Mouse (Mus musculus) ovary, postnatal 10 days (tissue): Measurements from ENCODE around the gene Syne3.

Experiments used
- DNase-seq: peaks from one replicate; pipeline ENCODE4 v3.0.0; 2022; ENCODE audit warnings: low spot score

The Syne3 gene

DNA sequence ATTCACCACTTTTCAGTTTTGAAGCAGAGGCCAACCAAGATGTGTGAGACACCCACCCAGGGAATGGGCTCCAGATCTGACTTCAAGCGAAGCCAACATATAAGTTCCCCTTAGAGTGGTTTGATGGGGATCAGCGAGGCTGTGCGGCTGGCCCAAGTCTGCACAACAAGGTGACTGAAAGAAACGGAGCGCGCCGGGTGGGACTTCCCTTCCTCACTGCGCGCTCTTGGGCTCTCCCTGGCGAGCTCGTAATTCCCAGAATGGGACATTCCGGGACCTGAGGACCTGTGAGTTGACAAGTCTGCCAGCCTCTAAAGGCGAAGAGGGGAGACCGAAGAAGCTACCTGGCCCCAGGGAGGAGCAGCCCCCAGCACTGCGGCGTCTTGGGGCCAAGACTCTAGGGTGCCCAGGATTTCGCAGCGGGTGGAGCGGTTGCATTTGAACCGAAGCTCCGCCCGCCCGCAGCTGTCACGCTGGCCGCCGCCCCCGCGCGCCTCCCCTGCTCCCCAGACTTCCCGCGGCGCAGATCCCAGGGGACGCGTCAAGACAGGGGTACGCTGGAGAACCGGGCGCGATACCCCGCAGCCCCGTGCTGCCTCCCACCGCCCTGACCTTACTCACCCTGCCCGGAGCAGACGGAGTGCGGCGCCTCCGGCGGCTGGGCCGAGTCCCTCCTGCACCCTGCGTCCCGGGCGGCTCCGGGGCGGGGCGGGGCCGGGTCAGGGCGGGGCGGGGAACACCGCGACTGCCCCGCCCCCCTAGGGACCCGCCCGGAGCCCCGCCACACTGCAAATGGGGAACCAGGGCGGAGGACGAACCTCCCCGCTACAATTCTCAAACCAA, at the start of gene Syne3:
Gene Syne3, minus strand, starts transcription at position 440 of the 843 bp plus-strand sequence.
- DNase-seq = peak; percentile 56

DNA sequence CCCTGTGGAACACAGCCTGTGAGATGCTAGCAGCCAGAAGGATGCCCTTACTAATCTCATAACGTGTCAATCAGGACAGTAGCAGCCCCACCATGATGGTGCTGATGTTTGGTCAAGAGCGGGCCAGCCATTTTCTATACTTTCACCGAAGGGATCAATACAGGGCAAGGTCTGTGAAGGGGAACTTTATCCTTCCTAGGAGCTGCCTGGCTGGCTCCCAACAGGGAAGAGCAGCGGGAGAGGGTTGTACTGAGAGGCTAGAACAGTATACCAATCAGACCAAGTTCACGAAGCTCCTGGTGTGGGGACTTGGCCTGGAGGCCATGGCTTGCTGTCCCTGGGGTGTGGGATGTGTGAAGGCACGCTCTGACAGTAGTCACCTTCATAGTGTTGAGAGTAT, 45.7 kb upstream of the Syne3 start:
- DNase-seq = no peak

DNA sequence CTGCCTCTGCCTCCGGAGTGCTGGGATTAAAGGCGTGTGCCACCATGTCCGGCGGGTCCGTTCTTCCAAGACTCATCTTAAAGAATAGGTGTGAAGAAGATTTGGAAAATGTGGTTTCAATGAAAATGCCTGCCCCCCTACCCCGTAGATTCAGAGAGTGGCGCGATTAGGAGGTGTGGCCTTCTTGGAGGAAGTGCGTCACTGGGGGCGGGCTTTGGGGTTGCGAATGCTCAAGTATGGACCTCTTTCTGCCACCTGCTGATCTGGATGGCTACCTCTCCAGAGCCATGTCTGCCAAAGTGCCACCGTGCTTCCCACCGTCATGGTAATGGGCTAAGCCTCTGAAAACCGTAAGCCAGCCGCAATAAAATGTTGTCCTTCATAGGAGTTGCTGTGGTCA, 44.4 kb upstream of the Syne3 start:
- DNase-seq = no peak

DNA sequence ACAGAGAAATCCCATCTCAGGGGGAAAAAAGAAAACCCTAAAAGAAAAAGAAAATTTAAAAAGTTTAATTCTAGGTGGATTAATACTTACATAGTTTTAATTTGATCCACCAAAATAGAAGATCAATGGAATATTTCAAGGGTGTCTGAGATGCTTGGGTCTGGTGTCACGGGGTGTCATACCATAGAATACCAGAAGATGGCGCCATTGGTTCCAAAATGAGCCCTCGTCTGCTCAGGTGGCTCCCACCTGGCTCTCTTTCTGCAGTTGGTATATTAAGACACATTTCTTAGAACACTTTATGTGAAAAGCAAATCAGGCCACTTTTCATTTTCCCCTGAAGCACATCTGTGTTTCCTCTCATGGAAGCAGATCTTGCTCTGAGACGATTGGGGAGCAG, 41.3 kb upstream of the Syne3 start:
- DNase-seq = no peak

DNA sequence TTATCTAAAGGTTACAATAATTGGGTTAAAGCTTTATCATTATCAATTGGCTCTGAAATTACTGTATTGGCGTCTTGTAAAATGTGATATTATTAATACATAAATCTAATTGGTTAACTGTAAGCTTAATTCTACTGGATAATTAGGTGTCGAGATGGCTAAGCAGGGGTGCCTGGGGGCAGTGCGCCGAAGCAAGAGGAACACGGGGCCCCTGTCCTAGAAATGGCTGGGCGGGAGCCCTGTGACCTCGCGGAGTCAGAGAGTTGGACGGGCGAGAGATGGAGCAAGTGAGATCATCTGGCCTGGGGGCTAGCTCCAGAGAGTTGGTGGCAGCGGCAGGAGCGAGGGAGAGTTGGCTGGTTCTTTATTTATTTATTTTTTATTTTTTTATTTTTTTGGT, 40.2 kb upstream of the Syne3 start:
- no peak for DNase-seq

DNA sequence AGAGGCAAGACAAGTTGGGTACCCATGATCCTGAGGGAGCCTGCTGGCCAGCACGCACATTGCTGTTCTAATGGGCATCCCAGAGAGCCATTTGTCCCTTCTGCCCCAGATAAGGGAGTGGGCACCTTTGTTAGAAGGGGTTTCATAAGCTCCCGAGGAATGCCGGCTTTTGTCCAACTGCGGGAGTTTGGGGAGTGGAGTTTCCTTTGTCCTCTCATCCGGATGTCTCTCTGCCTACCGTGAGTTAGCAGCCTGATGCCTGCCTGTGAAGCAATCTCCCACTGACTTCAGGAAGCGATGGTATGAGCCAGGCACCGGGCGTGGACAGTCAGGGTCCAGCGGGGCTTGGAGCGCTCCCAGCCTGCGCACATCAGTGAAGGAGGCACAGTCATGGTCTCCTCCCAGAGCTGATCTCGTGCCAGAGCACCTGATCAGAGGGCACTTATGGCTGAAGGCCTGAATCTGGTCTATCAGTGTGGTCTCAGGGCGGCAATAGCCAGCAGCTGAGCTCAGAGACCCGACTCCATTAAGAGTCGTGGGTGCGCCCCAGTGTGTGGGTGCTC, 38.8 kb upstream of the Syne3 start:
- no peak for DNase-seq

DNA sequence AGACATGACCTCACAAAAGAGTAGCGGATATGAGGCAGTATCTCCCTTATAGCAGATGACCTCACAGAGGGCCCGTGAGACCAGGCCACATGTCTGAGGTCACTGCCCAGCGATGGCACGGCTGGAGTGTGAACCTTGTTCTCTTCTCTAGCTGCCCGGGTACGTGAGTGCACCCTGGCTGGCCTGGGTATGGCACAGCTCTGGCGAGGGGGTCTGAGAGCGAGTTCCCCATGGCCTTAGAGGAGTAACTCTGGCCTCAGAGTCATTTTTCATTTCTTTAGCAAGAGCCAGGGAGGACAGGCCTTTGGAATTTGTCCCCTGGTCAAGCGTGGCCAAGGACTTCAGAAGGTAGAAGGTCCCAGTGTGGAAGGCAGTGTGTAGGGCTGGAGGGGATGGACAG, 35.2 kb upstream of the Syne3 start:
- no peak for DNase-seq

DNA sequence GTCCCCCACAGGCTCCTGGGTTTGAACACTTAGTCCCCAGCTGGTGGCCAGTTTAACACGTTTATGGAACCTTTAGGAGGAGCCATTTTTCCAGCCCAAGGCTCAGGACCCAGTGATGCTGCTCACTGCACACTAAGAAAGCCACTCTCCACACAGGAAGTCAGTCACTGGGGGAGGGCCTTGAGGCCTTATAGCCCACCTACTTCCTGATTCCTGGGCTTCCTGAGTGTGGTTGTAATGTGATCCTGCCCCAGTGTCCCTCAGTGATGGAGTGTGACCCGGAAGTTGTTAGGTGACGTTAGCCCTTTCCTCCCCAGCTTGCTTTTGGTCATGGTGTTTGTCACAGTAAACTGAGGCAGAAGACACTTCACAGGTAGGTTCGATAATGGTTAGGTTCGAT, 33.5 kb upstream of the Syne3 start:
- DNase-seq = no peak

DNA sequence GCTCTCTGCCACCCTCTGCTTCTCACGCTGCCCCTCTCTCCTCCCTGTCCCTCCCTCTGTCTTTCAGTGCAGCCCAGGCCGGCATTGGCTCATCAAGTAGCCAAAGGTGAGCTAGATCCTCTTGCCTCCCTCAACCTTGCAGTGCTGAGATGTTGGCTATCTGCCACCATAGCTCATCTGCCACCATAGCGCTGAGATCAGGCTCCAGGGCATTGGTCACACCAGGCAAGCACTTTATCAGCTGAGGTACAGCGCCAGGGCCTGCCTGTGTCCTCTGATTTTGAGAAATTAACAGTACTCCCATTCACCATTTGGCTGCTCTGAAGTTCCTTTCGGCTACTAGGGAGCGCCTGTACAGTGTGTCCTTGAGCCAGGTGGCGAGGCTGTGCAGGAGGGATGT, 31.3 kb upstream of the Syne3 start:
- no peak for DNase-seq

DNA sequence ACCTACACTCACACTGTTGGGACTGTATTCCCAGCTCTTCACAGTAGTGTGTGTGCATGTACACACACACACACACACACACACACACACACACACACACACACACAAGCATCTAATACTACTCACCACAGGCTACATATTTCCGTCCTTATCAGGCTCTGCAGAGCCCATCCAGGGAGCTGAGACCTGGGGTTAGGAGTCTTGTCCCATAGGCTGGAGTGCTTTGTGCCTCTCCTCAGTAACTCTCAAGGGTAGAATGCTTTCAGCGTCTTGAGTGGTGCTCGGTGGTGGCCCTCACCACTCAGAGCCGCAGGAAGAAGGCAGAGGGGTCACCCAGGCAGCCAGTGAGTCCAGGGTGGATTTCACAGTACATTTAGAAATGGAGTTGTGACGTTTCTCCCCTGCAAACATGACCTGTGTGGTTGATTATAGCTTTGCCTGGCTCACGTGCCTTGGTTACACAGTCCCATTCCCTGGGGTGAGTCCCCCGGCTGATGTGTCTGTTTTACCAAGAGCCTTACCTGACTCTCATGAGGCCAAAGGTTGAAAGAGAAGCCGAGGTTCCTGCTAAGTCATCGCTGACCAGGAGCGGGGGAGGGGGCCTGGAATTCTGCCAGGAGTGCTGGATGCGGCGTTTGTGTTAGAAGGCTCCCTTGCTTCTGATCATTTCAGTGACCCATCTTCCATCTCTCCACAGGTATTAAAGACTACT, 30.1 kb upstream of the Syne3 start:
- no peak for DNase-seq

DNA sequence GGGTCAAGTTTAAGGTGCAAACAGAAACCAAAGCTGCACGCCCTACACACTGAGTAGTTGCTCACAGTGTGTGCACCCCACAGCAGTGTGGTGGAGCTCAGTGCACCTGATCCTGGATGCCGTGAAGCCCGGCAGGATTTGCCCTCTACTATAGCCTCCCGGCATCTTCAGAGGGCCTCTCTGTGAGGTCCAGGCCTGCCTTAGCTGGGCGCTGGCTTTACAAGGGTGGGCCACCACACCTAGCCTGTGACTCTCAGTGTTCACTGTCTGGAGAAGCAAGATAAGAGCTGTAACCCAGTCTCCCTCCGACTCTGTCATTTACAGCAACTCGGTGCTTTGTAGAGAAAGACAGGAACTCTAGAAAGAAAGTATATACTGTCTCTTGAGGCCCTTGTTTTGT, 29.3 kb upstream of the Syne3 start:
- no peak for DNase-seq

DNA sequence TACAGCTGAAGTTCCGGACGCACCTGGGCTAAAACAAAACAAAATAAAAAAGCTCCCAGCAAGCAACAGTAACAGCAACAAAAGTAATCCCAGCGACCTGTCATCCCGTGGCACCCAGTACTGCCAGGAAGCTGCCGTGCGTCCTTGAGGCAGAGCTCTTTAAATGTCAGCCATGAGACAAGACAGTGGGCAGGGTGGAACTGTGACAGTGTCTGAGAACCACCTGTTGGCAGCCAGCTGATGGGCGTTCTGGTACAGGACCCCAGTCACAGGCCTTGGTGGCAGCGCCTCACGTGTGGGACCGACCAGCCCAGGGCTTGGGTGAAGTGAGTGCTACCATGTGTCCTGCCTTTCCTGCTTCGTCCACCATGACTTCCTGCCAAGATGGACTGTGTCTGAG, 28.6 kb upstream of the Syne3 start:
- DNase-seq = no peak

DNA sequence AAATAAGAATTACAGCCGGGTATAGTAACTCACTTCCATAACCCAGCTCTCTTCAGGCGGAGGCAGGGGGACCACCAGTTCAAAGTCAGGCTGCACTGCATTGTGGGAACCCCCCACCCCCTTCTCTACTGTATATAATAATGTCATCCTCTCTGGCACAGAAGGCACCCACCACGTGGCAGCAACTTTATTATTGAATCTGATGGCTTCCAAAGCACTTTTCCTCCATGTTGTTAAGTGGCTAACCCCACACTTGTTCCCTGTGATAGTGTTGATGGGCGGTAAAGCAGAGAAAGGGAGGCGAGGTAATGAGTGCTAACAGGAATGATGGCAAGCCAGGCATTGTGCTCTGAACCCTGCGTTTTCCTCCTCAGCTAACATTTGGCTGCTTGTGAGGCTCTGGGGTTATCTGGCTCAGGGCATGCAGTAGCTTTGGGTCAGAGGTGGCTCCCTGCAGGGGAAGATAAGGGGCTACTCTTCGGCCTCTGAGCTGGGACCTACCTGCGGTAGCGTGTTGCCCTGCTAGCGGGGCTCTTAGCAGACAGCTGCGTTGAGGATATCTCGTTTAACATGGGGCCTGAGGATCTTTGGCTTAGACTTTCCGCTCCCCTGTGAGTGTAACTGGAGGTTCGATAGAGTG, 24.6 kb upstream of the Syne3 start:
- no peak for DNase-seq

DNA sequence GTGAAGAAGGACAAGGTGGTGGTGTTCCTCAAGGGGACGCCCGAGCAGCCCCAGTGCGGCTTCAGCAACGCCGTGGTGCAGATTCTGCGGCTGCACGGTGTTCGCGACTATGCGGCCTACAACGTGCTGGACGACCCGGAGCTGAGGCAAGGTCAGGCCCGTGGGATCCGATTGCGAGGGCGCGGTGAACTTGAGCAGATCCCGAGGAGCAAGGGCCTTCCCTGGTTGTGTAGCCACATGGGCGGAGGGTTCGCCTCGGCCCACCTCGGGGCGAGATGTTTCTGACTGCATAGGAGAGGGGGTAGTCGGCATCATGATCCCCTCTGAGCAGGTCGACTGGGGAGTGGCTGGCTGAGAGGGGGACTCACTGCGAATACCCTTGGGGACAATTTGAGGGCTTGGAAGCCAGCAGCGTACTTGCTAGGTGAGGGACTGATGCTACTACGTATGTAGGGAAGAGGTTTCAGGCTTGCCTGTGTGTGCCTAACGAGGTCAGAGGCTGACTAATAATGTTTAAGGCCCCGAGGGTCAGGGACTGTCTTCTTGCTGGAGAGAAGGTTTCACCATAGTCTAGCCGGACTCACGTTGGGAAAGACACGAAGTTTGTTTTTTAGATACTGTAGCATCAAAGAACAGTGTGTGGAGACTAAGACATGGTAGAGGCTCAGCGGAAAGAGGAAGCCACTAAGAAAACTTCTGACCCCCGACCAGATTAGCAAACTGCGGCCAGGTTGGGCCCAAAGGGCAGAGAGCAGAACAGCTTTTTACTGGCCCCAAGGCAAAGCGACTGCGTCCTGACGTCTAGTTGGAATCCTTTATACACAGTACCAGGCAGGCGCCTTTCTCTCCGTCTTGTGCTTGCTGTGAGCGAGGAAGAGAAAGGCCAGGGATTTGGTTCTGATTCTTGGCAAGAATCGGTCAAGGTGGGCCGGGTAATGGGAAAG, 23.5 kb upstream of the Syne3 start:
- peak; percentile 42 for DNase-seq

DNA sequence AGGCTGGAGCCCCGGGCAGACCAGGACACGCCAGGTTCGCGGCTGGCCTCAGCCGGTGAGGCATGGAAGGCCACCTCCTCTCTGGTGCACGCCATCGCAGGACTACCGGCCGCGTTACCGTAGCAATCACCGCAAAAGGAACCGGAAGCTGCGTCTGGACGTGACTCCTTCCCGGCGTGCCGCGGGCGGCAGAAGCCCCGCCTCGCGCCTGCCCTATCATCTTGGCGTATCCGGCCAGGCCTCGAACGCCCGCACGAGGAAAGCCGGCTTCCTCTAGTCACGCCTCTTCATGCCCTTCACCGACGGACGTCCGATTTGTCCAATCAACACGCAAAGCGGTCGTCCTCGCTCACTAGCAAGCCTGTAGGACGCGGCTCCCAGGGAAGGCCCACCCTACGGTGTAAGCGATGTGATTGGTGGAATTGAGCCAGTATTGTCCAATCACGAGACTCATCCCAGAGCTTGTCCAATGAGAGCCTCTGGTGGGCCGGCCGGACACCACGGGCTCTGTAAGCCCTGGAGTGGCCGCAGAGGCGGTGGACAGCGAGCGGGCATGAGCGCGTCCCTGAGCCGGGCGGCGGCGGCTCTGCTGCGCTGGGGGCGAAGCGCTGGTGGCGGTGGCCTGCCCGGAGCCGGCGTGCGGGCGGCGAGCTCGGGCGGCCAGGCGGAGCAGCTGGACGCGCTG, 22.7 kb upstream of the Syne3 start, which contains the start of gene Glrx5:
Gene Glrx5, plus strand, starts transcription at position 542 of the 685 bp plus-strand sequence.
- DNase-seq = peak; percentile 93

DNA sequence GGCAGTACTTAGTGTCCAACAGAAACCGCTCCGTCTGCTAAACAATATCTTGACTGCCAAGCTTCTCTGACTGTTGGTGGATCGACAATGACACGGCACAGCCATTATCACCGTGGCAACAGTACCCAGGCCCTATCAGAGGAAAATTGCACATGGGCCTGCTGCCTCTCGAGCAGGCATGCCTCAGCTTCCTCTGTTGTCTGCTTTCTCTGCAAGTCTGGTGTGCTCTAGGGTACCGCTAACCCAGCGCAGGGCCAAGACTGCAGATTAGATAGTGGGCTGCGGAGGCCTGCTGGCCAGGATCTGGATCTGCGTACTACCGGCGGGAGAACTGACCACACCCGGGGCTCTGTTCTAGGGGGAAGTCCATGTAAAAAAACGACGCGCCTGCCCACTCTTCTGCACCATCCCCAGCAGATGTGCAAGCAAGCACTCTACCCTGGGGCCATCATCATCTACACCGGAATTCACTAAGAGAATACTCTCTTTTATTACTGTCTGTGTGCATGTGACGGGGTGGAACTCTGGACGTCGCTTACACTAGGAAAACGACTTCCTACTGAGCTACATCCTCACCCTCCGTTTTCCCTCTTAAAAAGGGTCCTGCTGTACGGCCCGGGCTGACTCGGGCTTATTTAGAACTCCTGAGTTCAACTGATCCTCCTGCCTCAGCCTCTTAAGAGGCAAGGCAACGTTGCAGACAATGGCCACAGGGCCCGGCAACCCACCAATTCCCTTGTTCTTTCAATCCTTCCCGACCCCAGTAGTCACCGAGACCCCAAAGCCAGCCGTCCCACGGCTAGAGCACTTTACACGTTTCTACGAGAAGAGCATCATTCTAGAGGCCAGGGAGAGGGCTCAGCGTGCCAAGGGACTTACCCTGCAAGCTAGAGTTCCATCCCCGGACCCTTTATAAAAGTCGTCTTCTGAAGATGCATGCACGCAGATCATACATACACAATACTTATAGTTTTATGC, 21.8 kb upstream of the Syne3 start:
- no peak for DNase-seq

DNA sequence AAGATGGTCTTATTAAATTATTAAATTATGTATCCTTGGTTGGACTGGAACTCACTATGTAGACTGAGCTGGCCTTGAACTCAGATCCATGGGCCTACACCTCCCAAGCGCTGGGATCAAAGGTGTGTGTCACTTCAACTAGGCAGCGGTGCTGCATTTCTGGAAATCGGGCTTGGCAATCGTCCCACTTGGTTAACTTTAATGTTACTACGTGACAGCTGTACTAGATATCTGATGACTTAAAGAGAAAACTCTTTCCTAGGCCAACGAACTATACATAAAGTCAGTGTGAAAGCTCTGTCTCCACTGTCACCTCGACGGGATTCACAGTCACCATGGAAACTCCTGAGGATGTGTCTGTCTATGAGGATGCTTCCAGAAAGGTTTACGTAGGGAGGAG, 20.3 kb upstream of the Syne3 start:
- no peak for DNase-seq

DNA sequence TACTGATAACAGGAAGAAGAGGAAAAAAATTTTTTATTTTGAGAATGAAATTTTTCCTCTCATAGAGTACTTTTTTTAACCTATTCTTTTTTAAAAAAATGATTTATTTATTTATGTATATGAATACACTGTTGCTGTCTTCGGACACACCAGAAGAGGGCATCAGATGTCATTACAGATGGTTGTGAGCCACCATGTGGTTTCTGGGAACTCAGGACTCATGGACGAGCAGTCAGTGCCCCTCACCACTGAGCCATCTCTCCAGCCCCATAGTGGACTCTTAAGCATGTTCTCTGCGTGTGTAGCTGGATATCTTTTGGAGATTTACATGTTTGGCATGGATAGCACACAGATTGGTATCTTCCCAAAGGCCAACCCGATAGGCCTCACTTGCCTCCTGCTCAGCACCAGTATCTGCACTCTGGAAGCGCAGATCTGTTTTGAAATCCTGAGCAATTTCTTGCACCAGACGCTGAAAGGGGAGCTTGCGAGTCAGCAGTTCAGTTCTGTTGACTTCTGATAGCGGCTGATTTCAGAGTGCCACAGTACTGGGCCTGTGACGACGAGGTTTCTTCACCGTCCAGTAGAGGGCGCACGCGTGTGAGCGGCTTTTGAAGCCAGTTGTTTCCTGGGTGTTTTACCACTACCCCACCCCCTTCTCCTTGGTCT, 17.8 kb upstream of the Syne3 start:
- no peak for DNase-seq

DNA sequence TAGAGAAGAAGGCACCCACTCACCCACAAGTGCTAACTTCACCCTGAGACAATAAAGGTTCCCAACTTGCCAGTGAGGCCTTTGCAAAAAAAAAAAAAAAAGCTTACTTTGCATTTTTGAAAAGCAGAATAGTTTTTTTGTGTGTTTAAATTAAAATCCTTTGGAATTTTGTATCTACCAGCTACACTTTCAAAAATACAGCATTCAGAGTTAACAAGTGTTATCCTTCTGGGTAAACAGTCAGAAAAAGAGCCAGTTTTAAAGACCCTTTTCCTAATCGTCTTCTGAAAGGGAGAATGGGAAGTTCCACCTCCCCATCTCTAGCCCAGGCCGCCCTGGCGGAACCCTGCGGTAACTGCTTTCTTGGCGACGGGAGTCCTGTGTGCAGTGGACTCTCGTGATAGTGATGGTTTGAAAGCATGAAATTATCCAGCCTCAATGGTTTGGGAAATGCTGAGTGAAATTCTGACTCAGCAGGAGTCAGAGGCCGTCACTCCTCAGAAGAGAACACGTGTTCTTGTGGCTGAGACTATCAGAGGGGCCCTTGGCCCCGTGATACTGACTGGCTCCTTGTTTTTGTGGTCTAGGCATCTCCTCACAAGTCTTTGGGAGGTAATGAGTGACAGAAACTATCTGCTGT, 16.5 kb upstream of the Syne3 start:
- no peak for DNase-seq
